Mouse (Mus musculus) gastrocnemius, adult 8-10 months (tissue): ENCODE results near the gene Etv2. TPM values are rescaled to one million over a fixed set of nuclear protein-coding genes. Genes with fewer than 3 reads are reported as not detected.

ENCODE experiments used
- DNase-seq, 2 experiments: peaks; one replicate each; pipeline ENCODE4 v3.0.0; 2022; ENCODE audit warnings: low spot score in 2 of 2
- total RNA-seq, 4 experiments: library from RNA; stranded (reverse); gene quantifications; 2 replicates each; pipeline ENCODE4 v1.2.4; 2022

Gene Etv2
- total RNA-seq, 4 experiments from 2014 or later = not detected

- DNase-seq = no peak
Observed at GRCm38 (mm10) chr7:30614454-30614853, 21.2 kb downstream of the Etv2 start.

GRCm38 (mm10) chr7:30613529-30614112 lies 22.0 kb downstream of the Etv2 start:
- peak; percentile 27 to 33 for DNase-seq

DNA sequence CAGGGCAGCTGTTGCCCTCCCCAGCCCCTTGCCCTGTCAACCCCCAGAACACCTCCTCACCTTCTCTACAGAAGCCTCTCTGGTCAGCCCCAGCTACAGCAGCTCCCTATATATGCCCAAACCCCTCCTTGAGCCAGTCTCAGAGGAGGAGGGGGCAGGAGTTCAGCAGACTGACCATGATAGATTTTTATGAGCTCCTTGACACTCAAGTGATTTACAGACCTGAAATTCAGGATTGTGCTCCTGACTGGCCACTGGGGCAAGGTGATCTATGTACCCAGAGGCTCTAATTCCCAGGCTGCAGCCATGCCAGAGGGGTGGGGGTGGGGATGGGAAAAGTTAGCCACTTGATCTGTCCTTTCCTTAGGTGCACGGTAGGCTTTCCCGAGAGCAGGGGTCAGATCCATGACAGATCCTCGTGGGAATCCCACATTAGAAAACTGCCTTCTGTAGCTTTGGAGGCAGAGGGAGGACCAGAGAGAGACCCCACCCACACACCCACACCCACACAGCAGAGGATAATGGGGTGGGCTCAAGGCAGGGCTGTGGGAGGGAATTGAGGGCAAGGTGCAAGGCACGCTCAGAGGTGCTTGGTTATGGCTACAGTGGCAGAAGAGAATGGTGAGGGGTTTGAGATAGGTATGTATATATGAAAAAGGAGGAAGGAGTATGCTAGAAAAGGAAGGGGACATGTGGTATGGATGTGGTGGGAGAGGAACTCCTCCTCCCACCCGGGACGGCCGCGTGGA lies 22.8 kb downstream of the Etv2 start, which contains the start of gene Upk1a:
Gene Upk1a, minus strand, starts transcription at position 194 of the 749 bp plus-strand sequence.
- no peak for DNase-seq

DNA sequence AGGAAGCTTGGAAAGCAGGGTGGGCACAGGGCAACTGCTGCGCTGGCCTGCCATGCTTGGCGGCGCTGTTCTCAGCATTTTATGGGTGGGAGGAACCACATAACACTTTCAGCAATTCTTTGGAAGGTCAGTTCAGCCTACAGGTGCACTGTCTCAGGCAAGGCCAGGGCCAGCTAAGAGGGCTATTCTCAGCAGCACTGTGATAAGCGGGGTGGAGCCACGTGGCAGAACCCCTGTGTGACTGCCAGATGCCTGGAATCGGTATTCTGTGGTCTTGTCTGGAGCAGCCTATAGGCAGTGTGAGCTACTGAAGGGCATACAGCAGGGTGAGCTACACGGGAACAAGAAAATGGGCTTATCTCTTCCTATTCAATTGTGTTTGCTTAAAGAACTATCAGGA lies 25.6 kb downstream of the Etv2 start:
- no peak for DNase-seq

- no peak for DNase-seq
Observed at GRCm38 (mm10) chr7:30608476-30608875, 27.2 kb downstream of the Etv2 start.

GRCm38 (mm10) chr7:30607706-30608309 lies 27.8 kb downstream of the Etv2 start:
- DNase-seq = no peak

- DNase-seq = no peak
Observed at GRCm38 (mm10) chr7:30604944-30605343, 30.7 kb downstream of the Etv2 start.

- no peak for DNase-seq
Observed at GRCm38 (mm10) chr7:30604424-30604823, 31.2 kb downstream of the Etv2 start.

- DNase-seq = no peak
Observed at GRCm38 (mm10) chr7:30602583-30602982, 33.1 kb downstream of the Etv2 start.

DNA sequence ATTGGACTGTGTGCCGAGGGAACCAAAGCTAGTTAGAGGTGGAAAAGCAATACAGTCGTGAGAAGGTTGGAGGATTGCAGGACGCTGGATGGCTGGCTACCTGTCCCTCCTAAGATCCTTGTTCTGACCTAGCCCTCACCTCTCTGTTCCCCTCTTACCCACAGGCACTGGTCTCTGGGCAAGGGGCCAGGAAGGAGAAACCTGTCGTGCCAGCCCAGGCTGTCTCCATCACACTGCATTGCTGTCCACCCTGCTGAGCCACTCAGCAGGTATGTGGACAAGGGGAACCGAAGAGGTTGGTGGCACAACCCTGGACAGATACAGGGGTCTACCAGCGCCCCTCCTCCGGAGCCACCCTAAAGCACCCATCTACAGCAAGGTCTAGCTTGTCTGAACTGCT lies 35.0 kb downstream of the Etv2 start:
- no peak for DNase-seq

GRCm38 (mm10) chr7:30599933-30600353 lies 35.7 kb downstream of the Etv2 start:
- DNase-seq = peak; percentile 62 to 73

DNA sequence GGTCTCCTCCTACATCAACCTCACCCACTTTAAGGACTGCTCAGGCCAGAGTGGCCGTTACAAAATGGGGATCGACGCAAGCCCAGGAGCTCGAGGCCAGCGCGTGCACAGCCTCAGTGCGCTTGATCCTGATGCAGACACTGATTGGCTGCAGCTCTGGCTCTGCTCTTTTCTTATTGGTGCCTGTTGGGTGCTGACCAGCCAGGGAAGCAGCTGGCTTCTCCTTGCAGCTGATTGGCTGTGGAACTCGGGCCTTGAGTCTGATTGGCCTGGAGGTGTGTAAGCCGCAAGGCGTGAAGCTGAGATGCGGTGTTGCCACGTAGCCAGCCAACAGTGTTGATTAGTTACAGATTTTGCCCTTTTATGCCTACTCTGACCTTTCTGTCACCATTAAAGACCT lies 36.9 kb downstream of the Etv2 start, which contains the start of gene Zbtb32:
Gene Zbtb32, minus strand, starts transcription at position 124 of the 400 bp plus-strand sequence.
- DNase-seq = no peak

GRCm38 (mm10) chr7:30596811-30597210 lies 38.8 kb downstream of the Etv2 start:
- DNase-seq = no peak

DNA sequence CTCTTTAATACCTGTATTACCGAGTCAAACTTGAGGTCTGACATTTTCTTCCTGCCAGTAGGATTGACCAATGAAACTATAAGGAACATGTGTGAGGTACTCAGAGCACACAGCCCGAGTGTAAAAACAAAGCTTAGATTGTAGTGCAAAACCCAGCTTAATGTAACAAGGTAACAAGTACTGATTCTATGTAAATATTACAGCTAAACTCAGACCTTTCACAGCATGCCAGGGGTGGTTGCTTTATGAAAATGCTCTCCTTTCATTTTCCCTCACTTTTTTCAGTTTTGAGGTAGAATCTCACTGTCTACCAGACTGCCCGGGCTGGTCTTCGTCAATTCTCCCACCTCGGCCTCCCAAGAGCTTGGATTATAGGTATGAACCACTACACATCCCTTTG lies 39.6 kb downstream of the Etv2 start:
- no peak for DNase-seq

- DNase-seq = no peak
Observed at GRCm38 (mm10) chr7:30594510-30595024, 41.1 kb downstream of the Etv2 start.

- no peak for DNase-seq
Observed at GRCm38 (mm10) chr7:30593579-30594509, 41.8 kb downstream of the Etv2 start.

GRCm38 (mm10) chr7:30592772-30593423 lies 42.8 kb downstream of the Etv2 start:
- DNase-seq = no peak

- no peak for DNase-seq
Observed at GRCm38 (mm10) chr7:30591605-30591951, 44.1 kb downstream of the Etv2 start.

GRCm38 (mm10) chr7:30590927-30591604 lies 44.6 kb downstream of the Etv2 start:
- no peak for DNase-seq
